Mouse (Mus musculus) neural tube, embryonic 14.5 days (tissue): Measurements from ENCODE around the gene Cd300lg. TPM values are rescaled to one million over a fixed set of nuclear protein-coding genes. Genes with fewer than 3 reads are reported as not detected.

Experiments used
- ATAC-seq: fragments of 200-750 bp; cut with Nextera tagmentation; 2 replicates; pipeline ENCODE4 v1.8.0; 2017; ENCODE audit warnings: low read depth, mild to moderate bottlenecking, moderate TSS enrichment, moderate library complexity
- H3K27ac ChIP-seq: fragments of 300-500 bp; sonication (generic); 2 replicates; pipeline ENCODE4 v1.5.1; 2014; ENCODE audit warnings: low read depth, mild to moderate bottlenecking, control low read depth, low read length, moderate library complexity, mixed read lengths
- H3K27me3 ChIP-seq: fragments of 300-500 bp; sonication (generic); 2 replicates; pipeline ENCODE4 v1.6.1; 2014; ENCODE audit warnings: low read length; ENCODE audit not compliant: control insufficient read depth, insufficient read depth
- H3K36me3 ChIP-seq: fragments of 300-500 bp; sonication (generic); 2 replicates; pipeline ENCODE4 v1.6.1; 2014; ENCODE audit warnings: low read length, mixed read lengths; ENCODE audit not compliant: control insufficient read depth, insufficient read depth
- H3K4me1 ChIP-seq: fragments of 300-500 bp; sonication (generic); 2 replicates; pipeline ENCODE4 v1.6.1; 2014; ENCODE audit warnings: low read length; ENCODE audit not compliant: control insufficient read depth, insufficient read depth
- H3K4me2 ChIP-seq: fragments of 300-500 bp; sonication (generic); 2 replicates; pipeline ENCODE4 v1.6.1; 2014; ENCODE audit warnings: mild to moderate bottlenecking, low read depth, low read length, control low read depth
- H3K4me3 ChIP-seq: fragments of 300-500 bp; sonication (generic); 2 replicates; pipeline ENCODE4 v1.5.1; 2014; ENCODE audit warnings: low read depth, low read length, control low read depth, mixed read lengths
- H3K9ac ChIP-seq: fragments of 300-500 bp; sonication (generic); replicated peaks from 2 replicates; pipeline ENCODE4 v1.6.1; 2014; ENCODE audit warnings: low read depth, mild to moderate bottlenecking, control low read depth, low read length, mixed read lengths
- H3K9me3 ChIP-seq: fragments of 300-500 bp; sonication (generic); 2 replicates; pipeline ENCODE4 v1.6.1; 2016; ENCODE audit warnings: low read length; ENCODE audit not compliant: control insufficient read depth
- WGBS: fragments of 180-500 bp; shearing (Covaris S2); extraction: QIAGEN DNeasy Blood & Tissue Kit; methylation state at CpG from one replicate; pipeline ENCODE4 v1.1.7; 2014; 5-methylcytosine and 5-hydroxymethylcytosine counted together
- polyA plus RNA-seq: library from polyadenylated mRNA; unstranded; fragments of >200 nt; fragmentation: Nextera tagmentation; extraction: Ambion mirVana; gene quantifications from 2 replicates; pipeline ENCODE4 v1.2.1, GENCODE M21; 2014

The Cd300lg gene
- polyA plus RNA-seq, 1 experiment from 2014 or later = 0.31 TPM

DNA sequence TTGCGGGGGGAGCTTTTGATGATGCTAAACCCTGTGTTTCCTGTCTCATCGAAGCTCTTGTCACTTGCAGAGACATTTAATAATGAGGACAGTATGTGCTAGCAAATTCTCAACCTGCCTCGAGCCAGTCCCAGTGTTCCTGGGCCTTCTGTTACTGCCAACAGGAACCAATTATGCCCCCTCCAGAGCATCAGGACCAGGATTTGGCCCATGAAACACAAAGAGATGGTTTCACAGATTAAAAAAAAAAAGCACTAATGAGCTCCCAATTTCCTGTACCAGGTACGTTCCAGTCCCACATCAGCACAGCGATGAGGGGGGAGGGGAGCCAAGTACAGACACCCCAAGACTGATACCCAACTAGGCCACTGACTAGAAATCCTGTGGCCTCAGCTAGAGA, 20.1 kb upstream of the Cd300lg start:
- no peak overlapping the region for H3K4me2 ChIP-seq
- H3K4me3 ChIP-seq = no peak overlapping the region
- H3K27me3 ChIP-seq = no peaks in the 10 kb centered on the region
- peaks cover 13% of the 10 kb centered on the region for H3K4me1 ChIP-seq
- H3K9me3 ChIP-seq = no peaks in the 10 kb centered on the region
- peaks cover 3% of the 10 kb centered on the region; the same call in 1 of the 2 replicates for H3K36me3 ChIP-seq
- no peak overlapping the region for H3K9ac ChIP-seq
- WGBS = 90% methylated on average over 5 of the region's 5 CpGs
- no peak for ATAC-seq
- no peak overlapping the region for H3K27ac ChIP-seq

DNA sequence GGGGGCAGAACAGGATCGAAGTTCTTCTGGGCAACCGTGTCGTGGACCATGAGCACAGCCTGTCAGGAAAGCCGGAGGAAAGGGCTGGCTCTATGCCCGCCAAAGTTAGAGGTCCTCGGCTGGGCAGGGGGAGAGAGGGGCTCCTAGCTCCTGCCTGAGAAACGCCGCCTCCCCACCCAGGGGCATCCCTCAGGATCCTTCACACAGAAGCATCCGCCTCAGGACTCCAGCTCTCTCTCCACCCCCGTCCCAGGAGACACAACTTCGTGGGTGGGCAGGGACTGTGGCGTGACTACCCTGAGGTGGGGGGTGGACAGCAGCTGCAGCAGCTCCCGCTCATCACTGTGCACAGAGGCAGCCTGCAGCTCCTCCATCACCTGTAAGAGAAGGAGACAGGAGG, 17.9 kb upstream of the Cd300lg start:
- Histone ChIP-seq H3K36me3 (no peaks in the 10 kb centered on the region; the same call in 1 of the 2 replicates), H3K4me1 (peaks cover 19% of the 10 kb centered on the region), H3K4me2 (no peak overlapping the region), H3K27ac (no peak overlapping the region), H3K9ac (no peak overlapping the region), H3K9me3 (no peaks in the 10 kb centered on the region), H3K27me3 (no peaks in the 10 kb centered on the region), H3K4me3 (no peak overlapping the region)
- 66% methylated on average over 13 of the region's 13 CpGs for WGBS
- ATAC-seq = no peak

DNA sequence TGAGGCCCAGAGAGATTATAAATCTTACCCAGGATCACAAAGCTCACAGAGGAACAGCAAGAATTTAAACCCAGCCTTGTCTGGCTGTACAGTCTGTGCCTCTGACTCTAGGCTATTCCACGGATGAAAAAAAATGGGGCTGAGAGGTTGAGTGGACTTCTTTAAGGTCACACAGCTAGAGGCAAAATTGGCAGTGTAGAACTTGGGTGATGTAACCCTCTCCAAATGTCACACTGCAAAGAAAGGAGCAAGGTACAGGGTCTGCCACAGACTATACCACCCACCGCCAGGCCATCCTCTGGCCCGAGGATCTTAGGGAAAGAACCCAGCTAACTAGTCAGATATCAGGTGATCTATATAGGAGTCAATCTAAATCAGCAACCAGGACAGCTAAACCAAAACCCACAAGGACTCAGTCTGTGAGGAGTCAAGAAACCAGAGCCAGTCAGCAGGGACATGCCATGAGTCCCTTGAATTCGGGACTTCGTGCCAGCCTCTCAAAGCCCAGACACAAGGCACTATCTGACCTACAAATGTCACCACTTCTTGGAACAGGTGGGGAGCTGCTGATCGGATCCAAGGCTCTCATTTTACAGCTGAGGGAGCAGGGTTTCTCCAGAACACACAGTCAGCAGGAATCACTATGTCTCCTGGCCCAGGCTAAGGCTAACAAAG, 17.1 kb upstream of the Cd300lg start:
- Histone ChIP-seq H3K4me2 (no peak overlapping the region), H3K36me3 (no peaks in the 10 kb centered on the region), H3K4me1 (peaks cover 19% of the 10 kb centered on the region), H3K9me3 (no peaks in the 10 kb centered on the region), H3K27ac (no peak overlapping the region), H3K9ac (no peak overlapping the region), H3K4me3 (no peak overlapping the region), H3K27me3 (no peaks in the 10 kb centered on the region)
- ATAC-seq = no peak
- 81% methylated on average over 6 of the region's 6 CpGs for WGBS

DNA sequence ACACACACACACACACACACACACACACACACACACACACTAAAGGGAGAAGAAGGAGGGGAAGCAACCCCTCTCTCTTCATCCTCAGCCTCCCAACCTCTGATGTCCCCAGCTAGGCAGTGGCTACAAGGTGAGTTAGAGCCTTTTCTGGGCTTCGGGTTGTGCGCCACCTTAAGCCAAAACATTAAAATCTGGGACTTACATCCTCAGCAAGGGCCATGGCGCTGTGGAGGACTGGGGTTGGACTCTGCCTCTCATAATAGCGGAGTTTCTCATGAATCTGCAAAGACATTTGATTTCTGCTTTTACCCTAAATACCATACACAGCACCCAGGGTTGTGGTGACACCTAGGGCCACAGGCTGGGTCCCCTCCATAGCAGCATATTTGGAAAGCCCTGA, 16.4 kb upstream of the Cd300lg start:
- Histone ChIP-seq H3K4me1 (peaks cover 19% of the 10 kb centered on the region), H3K4me2 (peak overlapping the region; percentile 72), H3K36me3 (no peaks in the 10 kb centered on the region), H3K27me3 (no peaks in the 10 kb centered on the region), H3K9me3 (no peaks in the 10 kb centered on the region), H3K27ac (no peak overlapping the region), H3K9ac (no peak overlapping the region), H3K4me3 (no peak overlapping the region)
- 85% methylated on average over 4 of the region's 4 CpGs for WGBS
- no peak for ATAC-seq

DNA sequence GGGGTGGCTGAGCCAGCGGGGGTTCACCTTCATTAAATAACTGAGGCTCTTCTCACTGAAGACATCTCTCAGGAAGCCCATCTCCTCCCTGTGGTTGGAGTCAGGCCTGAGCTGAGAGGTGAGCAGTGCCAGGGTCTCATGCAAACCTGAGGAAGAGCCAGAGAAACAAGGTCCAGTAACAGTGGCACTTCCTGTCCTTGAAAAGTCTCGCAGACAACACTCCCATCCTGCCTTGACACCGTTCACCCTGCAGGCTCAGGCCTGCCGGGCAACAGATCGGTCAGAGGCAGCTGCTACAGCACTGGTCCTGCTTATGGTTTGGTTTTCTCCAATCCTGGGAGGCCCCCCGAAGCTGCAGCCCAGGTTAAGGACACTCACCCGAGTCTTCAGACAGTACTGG, 16.0 kb upstream of the Cd300lg start:
- Histone ChIP-seq H3K27ac (no peak overlapping the region), H3K4me3 (peak overlapping the region; percentile 77), H3K9me3 (no peaks in the 10 kb centered on the region), H3K27me3 (no peaks in the 10 kb centered on the region), H3K4me1 (peaks cover 19% of the 10 kb centered on the region), H3K9ac (0 out of 2 replicates have a peak overlapping the region, but pooled peaks have one; percentile 0), H3K4me2 (peak overlapping the region; percentile 72), H3K36me3 (no peaks in the 10 kb centered on the region)
- WGBS = 27% methylated on average over 7 of the region's 7 CpGs
- ATAC-seq = no peak

DNA sequence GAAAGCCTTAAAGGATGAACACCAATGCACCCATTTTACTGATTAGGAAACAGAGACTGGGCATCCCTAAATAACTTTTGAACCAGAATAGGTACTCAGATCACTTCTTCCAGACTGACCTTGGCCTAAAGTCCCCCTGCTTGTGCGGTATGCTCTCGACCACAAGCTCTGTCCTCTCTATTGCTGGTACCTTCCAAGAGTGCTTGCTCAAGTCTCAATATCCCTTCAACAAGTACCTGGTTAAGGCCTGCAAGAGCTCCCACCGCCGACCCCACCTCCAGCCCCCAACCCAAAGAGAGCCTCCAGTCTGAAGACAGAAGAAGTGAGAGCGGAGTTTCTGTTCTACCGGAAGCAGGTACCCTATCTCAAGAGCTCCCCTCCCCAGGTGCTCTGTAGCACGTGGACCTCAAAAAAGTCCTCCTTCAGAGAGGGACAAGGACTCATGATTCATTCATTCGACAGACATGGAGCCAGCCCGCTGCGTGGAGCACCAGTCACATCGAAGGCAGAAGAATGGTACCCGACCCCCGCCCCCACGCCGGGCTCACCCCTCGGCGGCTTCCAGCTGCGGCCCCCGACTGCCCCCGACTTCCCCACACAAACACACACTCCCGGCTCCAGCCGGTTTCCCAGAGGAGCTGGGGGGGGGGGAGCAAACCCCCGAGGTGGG, 15.2 kb upstream of the Cd300lg start:
- Histone ChIP-seq H3K9me3 (no peaks in the 10 kb centered on the region), H3K4me2 (peak overlapping the region; percentile 72), H3K27me3 (no peaks in the 10 kb centered on the region), H3K27ac (peak overlapping the region; percentile 91), H3K4me3 (peak overlapping the region; percentile 77), H3K9ac (peak overlapping the region; percentile 82), H3K4me1 (peaks cover 19% of the 10 kb centered on the region), H3K36me3 (no peaks in the 10 kb centered on the region)
- 2% methylated on average over 22 of the region's 23 CpGs for WGBS
- peak; percentile 25 for ATAC-seq

DNA sequence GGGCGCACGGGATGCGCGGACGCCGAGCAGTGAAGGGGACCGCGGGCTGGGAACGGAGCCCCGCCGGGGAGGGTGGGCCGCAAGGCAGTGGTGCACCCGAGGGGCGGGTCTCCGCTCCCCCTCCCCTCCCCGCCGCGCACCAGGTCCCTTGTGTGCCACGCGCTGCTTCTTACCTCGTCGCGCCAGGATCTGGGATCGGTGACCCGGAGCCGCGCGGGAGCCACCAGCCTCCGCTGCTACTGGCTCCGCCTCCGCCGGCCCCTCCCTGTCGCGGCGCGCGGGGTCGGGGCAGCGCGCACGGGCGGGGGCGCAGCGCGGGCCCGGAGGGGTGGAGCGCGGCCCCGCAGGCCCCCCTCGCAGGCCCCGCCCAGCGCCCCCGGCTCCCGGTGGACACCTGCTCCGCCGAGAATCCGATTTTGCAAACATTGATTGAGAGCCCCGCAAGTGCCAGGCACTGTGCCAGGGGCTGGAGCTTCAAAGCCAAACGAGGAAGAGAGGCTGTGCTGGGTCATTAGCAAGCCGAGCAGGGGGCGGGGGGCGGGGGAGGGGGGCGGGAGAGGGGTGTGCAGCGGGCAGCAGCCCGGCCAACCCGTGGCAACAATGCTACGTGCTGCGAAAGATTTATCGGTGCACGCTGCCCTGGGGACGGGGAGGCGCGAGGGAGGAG, 14.5 kb upstream of the Cd300lg start:
- WGBS = under 1% methylated on average over 60 of the region's 73 CpGs

DNA sequence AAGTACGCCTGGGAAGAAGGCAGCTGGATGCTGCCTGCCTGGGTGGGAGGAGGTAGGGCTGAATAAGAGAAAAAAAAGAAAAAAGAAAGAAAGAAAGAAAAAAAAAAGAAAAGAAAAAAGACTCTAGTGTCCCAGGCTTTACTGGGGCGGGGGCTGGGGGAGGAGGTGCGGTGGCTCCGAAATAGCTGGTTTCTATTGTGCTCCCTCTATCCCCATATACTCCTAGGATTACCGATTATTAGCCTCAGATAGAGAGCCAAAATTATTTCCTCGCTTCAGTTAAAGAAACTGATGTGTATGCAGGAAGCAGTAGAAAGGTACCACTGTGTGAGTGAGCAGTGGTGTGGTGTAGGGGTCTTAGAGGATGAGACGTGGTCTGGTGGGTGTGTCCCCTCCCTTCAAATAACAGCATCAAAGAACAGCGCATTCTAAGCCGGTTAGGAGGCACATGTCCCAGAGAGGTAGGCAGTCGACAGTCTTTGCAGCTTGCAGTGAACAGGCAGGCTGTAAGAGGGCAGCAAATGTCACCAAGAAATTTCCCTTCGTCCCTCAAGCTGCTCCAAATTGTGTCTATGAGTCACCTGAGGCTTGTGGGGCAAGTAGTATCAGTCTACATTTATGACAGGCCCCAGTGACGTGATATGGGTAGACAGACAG, 13.8 kb upstream of the Cd300lg start:
- H3K27me3 ChIP-seq = no peaks in the 10 kb centered on the region
- peak overlapping the region; percentile 91 for H3K27ac ChIP-seq
- peak overlapping the region; percentile 77 for H3K4me3 ChIP-seq
- WGBS = 2% methylated on average over 12 of the region's 12 CpGs
- H3K9me3 ChIP-seq = no peaks in the 10 kb centered on the region
- peak overlapping the region; percentile 72 for H3K4me2 ChIP-seq
- H3K4me1 ChIP-seq = peaks cover 19% of the 10 kb centered on the region
- peak overlapping the region; percentile 82 for H3K9ac ChIP-seq
- H3K36me3 ChIP-seq = no peaks in the 10 kb centered on the region
- ATAC-seq = peak; percentile 25; the same call in 1 of the 2 replicates

More for the DNA sequence above, 14.5 kb upstream of the Cd300lg start:
- H3K4me3 ChIP-seq = peak overlapping the region; percentile 77
- no peaks in the 10 kb centered on the region for H3K27me3 ChIP-seq
- peak overlapping the region; percentile 82 for H3K9ac ChIP-seq
- peak; percentile 91 for ATAC-seq
- peak overlapping the region; percentile 91 for H3K27ac ChIP-seq
- peaks cover 19% of the 10 kb centered on the region for H3K4me1 ChIP-seq
- H3K36me3 ChIP-seq = no peaks in the 10 kb centered on the region
- no peaks in the 10 kb centered on the region for H3K9me3 ChIP-seq
- H3K4me2 ChIP-seq = peak overlapping the region; percentile 72
